Mouse (Mus musculus): ENCODE measurements around the gene Nlrp9b.
"Not testable (repeated sequence)": the region's sequence is repeated elsewhere in the genome, so short reads cannot be mapped to it uniquely, and the experiment has no call there.

The Nlrp9b gene

DNA sequence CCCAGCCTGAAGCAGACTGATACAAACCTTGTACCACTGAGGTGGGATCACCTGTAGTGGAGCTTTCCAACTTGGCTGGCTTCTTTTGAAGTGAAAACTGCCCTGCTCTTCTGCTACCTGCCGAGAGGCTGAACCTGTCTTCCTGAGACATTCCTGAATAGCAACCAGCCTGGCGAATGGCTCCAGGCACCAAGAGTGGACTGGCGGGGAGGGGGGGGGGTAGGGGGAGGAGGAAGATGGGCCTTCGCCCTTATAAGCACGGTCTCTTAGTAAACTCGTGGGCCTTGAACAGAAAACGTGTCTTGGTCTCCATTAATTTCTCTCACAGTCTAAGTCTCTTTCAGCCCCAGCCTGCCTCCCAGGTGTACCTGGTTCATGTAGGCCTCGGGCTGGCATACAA, at the start of gene Nlrp9b:
TSS of gene Nlrp9b (plus strand) at position 301 of the 400 bp plus-strand sequence.
- H3K4me1 ChIP-seq (replicated peaks; ENCODE audit: low read depth, low read length): peaks cover 25% of the 10 kb centered on the region
- not testable (repeated sequence) for H3K9me3 ChIP-seq (ENCODE audit: low read length); H3K27me3 ChIP-seq (ENCODE audit: insufficient read depth, low read length); H3K4me3 ChIP-seq (replicated peaks; ENCODE audit: low read length); H3K36me3 ChIP-seq (ENCODE audit: insufficient read depth, low read length)

DNA sequence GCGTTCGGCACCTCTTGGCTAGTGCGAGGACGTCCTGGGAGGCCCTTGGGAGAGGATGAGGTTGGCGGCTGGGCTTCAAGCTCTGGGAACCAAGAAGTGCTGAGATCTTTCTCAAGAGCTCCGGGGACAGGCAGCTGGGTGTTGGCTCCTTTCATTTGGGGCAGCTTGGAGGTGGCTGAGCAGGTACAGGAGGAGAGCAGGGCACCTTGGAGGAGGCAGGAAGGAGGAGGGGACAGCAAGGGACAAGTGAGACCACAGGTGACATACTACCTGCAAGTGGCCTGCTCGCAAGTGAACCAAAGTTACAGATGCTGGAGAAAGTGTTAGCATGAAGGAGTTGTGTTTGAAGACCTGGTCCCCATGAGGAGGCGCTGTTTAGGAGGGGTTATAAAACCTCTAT, 46.6 kb upstream of the Nlrp9b start:
- TF ChIP-seq CTCF (conservative IDR thresholded peaks at IDR 0.05; ENCODE audit: low read length) (no peak), NANOG (IDR thresholded peaks at IDR 0.05; ENCODE audit: borderline replicate concordance, low read length) (no peak), POU5F1 (IDR thresholded peaks at IDR 0.05; ENCODE audit: borderline replicate concordance, low read length) (no peak)

DNA sequence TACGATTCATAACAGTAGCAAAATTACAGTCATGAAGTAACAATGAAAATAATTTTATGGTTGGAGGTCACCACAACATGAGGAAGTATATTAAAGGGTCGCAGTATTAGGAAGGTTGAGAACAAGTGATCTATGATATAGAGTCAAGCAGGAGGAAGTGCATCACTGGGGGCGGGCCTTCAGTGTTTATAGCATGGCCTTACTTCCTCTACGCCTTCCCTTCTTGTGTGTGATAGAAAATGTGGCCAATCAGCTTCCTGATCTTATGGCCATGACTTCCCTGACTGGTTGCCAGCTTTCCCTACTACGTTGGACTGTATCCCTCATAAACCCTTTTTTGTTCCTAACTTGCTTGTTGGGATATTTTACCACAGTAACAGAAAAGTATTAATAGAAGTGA, 46.1 kb upstream of the Nlrp9b start:
- Histone ChIP-seq H3K9me3 (ENCODE audit: low read length) (no peaks in the 10 kb centered on the region), H3K4me3 (replicated peaks; ENCODE audit: low read length) (no peak overlapping the region), H3K36me3 (ENCODE audit: insufficient read depth, low read length) (no peaks in the 10 kb centered on the region), H3K27me3 (ENCODE audit: insufficient read depth, low read length) (0 out of 2 replicates have a peak, but pooled peaks cover 6% of the 10 kb centered on the region), H3K4me1 (replicated peaks; ENCODE audit: low read depth, low read length) (peaks cover 28% of the 10 kb centered on the region)
- TF ChIP-seq POU5F1 (IDR thresholded peaks at IDR 0.05; ENCODE audit: borderline replicate concordance, low read length) (no peak), NANOG (IDR thresholded peaks at IDR 0.05; ENCODE audit: borderline replicate concordance, low read length) (no peak), CTCF (conservative IDR thresholded peaks at IDR 0.05; ENCODE audit: low read length) (no peak)

More for the DNA sequence above, 46.6 kb upstream of the Nlrp9b start:
- Histone ChIP-seq H3K4me3 (replicated peaks; ENCODE audit: low read length) (no peak overlapping the region), H3K27me3 (ENCODE audit: insufficient read depth, low read length) (0 out of 2 replicates have a peak, but pooled peaks cover 3% of the 10 kb centered on the region), H3K9me3 (ENCODE audit: low read length) (no peaks in the 10 kb centered on the region), H3K36me3 (ENCODE audit: insufficient read depth, low read length) (no peaks in the 10 kb centered on the region), H3K4me1 (replicated peaks; ENCODE audit: low read depth, low read length) (peaks cover 26% of the 10 kb centered on the region)

DNA sequence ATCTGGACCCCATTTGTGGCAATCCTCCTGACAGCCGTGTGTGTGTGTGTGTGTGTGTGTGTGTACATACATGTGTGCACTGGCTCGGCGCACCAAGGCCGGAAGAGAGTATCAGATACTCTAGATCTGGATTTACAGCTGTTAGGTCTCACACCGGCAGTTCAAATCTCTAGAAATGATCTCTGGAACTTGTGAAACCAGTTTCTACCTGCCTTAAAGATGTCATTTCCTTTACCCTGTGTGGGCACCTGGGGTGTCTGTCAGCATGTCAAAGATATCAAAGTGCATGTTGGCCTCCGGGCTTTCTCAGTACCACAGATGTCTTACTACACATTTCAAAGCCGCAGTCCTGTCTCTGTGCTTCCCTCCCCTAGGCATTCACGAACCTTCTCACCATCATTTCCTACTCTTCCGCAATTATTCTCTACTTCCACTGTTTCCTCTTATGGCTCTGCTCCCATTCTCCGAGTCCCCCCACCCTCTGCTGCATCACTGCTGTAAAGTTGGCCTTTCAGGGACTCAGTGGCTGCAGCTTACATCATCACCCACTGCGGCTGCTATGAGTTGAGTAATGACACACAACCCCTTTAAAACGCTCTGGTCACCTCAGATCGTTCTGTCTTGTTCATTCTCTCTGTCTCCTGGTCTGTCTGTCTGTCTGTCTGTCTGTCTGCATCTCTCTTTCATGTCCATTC, 45.3 kb upstream of the Nlrp9b start:
- Histone ChIP-seq H3K27me3 (ENCODE audit: insufficient read depth, low read length) (0 out of 2 replicates have a peak, but pooled peaks cover 6% of the 10 kb centered on the region), H3K4me3 (replicated peaks; ENCODE audit: low read length) (no peak overlapping the region), H3K36me3 (ENCODE audit: insufficient read depth, low read length) (no peaks in the 10 kb centered on the region), H3K4me1 (replicated peaks; ENCODE audit: low read depth, low read length) (peaks cover 27% of the 10 kb centered on the region), H3K9me3 (ENCODE audit: low read length) (no peaks in the 10 kb centered on the region)
- TF ChIP-seq CTCF (conservative IDR thresholded peaks at IDR 0.05; ENCODE audit: low read length) (no peak), NANOG (IDR thresholded peaks at IDR 0.05; ENCODE audit: borderline replicate concordance, low read length) (no peak), POU5F1 (IDR thresholded peaks at IDR 0.05; ENCODE audit: borderline replicate concordance, low read length) (no peak)

DNA sequence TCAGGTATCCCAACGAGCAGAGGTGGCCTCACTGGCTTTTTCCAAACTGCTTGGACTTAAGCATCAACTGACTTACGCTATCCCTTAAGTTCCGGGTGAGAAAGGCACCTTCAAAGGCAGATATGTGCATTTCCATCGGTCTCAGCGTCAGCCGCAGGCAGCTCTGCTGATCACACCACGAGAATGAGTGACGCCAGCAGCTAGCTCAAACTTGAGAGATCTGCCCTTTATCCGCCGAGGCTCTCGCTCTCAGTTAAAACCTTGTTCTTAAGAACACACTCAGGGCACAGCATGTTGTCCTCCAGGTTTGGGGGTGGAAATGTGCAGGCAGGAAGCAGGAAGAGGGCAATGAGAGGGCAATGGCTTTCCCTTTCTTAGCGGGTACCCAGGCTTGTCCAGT, 42.3 kb upstream of the Nlrp9b start:
- Histone ChIP-seq H3K36me3 (ENCODE audit: insufficient read depth, low read length) (no peaks in the 10 kb centered on the region), H3K9me3 (ENCODE audit: low read length) (no peaks in the 10 kb centered on the region), H3K4me3 (replicated peaks; ENCODE audit: low read length) (no peak overlapping the region), H3K4me1 (replicated peaks; ENCODE audit: low read depth, low read length) (peaks cover 35% of the 10 kb centered on the region), H3K27me3 (ENCODE audit: insufficient read depth, low read length) (0 out of 2 replicates have a peak, but pooled peaks cover 6% of the 10 kb centered on the region)
- no peak for TF ChIP-seq POU5F1 (IDR thresholded peaks at IDR 0.05; ENCODE audit: borderline replicate concordance, low read length)
- TF ChIP-seq CTCF (conservative IDR thresholded peaks at IDR 0.05; ENCODE audit: low read length): no peak
- TF ChIP-seq NANOG (IDR thresholded peaks at IDR 0.05; ENCODE audit: borderline replicate concordance, low read length): no peak

DNA sequence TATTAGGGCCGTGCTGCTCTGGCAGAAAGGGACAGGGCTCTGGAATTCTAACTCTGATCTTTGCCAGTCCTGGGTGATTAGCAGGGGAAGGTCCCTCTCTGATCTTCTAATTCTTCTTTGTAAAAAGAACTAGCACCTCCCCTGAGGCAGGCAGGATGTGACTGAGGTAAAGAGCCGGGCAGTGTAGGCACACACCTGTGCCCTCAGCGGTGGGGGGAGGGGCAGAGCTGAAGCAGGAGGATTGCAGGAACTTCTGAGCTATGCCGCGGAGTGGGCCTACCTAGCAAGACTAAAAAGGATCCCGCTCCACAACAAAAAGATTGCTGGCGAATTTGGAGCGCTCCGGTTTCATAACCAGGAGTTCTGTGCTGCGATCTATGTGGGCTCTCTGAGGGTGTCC, 41.3 kb upstream of the Nlrp9b start:
- Histone ChIP-seq H3K27me3 (ENCODE audit: insufficient read depth, low read length) (0 out of 2 replicates have a peak, but pooled peaks cover 6% of the 10 kb centered on the region), H3K4me3 (replicated peaks; ENCODE audit: low read length) (peak overlapping the region; percentile 61), H3K4me1 (replicated peaks; ENCODE audit: low read depth, low read length) (peaks cover 35% of the 10 kb centered on the region), H3K36me3 (ENCODE audit: insufficient read depth, low read length) (no peaks in the 10 kb centered on the region), H3K9me3 (ENCODE audit: low read length) (no peaks in the 10 kb centered on the region)
- TF ChIP-seq NANOG (IDR thresholded peaks at IDR 0.05; ENCODE audit: borderline replicate concordance, low read length): no peak
- no peak for TF ChIP-seq POU5F1 (IDR thresholded peaks at IDR 0.05; ENCODE audit: borderline replicate concordance, low read length)
- TF ChIP-seq CTCF (conservative IDR thresholded peaks at IDR 0.05; ENCODE audit: low read length): no peak

DNA sequence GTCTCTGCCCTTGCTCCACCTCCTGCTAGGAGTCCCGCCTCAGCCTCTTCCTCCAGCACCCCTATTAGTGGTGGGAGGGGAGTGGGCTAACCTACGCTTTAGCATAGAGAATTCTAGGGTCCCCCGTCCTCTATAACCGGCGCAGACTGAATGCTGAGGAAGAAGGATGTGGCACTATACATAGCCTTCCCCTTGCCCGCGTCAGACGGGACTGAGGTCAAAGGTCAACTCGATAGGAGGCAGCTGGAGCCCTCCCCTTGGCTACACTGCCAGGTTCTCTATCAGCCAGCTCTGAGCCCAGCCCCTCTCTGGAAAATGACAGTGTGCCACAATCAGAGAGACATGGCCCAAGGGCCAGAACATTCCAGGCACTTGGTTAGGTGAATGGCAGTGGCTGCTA, 40.7 kb upstream of the Nlrp9b start, which contains the start of gene Igsf23:
TSS of gene Igsf23 (minus strand) at position 168 of the 400 bp plus-strand sequence.
- Histone ChIP-seq H3K36me3 (ENCODE audit: insufficient read depth, low read length) (no peaks in the 10 kb centered on the region), H3K4me1 (replicated peaks; ENCODE audit: low read depth, low read length) (peaks cover 35% of the 10 kb centered on the region), H3K27me3 (ENCODE audit: insufficient read depth, low read length) (0 out of 2 replicates have a peak, but pooled peaks cover 6% of the 10 kb centered on the region), H3K4me3 (replicated peaks; ENCODE audit: low read length) (peak within 1 kb of the TSS; percentile 61), H3K9me3 (ENCODE audit: low read length) (no peaks in the 10 kb centered on the region)
- TF ChIP-seq NANOG (IDR thresholded peaks at IDR 0.05; ENCODE audit: borderline replicate concordance, low read length): no peak
- no peak for TF ChIP-seq POU5F1 (IDR thresholded peaks at IDR 0.05; ENCODE audit: borderline replicate concordance, low read length)
- TF ChIP-seq CTCF (conservative IDR thresholded peaks at IDR 0.05; ENCODE audit: low read length): no peak

DNA sequence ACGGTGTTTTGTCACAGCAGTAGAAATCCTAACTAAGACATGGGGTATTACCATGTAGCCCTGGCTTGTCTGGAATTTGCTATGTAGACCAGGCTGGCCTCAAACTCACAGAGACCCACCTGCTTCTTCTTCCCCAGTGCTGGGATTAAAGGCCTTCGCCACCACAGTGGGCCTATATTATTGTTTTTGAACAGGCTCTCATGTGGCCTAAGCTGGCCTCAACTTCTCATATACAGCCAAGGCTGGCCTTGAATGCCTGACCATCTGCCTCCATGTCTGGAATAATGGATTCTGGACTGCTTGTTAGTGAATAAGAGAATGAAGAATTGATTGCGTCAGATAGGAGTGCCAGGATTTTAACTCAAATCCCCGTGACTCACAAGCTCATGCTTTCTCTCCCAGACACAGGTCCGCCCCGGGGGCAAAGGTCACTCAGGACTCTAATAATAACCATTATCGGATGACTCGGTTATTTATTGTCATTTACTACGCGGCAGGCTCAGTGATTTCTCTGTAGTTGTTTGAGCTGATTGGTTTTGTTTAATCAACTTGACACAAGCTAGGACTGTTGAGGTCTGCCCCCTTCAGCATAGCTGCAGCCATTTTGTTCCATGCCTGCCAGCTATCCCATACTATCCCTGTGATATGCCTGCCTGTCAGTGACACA, 38.8 kb upstream of the Nlrp9b start:
- Histone ChIP-seq H3K36me3 (ENCODE audit: insufficient read depth, low read length) (no peaks in the 10 kb centered on the region), H3K27me3 (ENCODE audit: insufficient read depth, low read length) (0 out of 2 replicates have a peak, but pooled peaks cover 6% of the 10 kb centered on the region), H3K9me3 (ENCODE audit: low read length) (no peaks in the 10 kb centered on the region), H3K4me3 (replicated peaks; ENCODE audit: low read length) (no peak overlapping the region), H3K4me1 (replicated peaks; ENCODE audit: low read depth, low read length) (peaks cover 41% of the 10 kb centered on the region)
- no peak for TF ChIP-seq NANOG (IDR thresholded peaks at IDR 0.05; ENCODE audit: borderline replicate concordance, low read length)
- no peak for TF ChIP-seq POU5F1 (IDR thresholded peaks at IDR 0.05; ENCODE audit: borderline replicate concordance, low read length)
- no peak for TF ChIP-seq CTCF (conservative IDR thresholded peaks at IDR 0.05; ENCODE audit: low read length)
